Mouse (Mus musculus) lung, embryonic 16.5 days (tissue): ENCODE data around the gene Usp37. TPM values are rescaled to one million over a fixed set of nuclear protein-coding genes. Genes with fewer than 3 reads are reported as not detected.

ENCODE experiments used
- ATAC-seq: fragments of 200-750 bp; cut with Nextera tagmentation; 2 replicates; pipeline ENCODE4 v1.8.0; 2017; ENCODE audit warnings: low read depth, mild to moderate bottlenecking, moderate library complexity
- H3K27ac ChIP-seq: fragments of 300-500 bp; sonication (generic); 2 replicates; pipeline ENCODE4 v1.5.1; 2014; ENCODE audit warnings: mild to moderate bottlenecking, control low read depth, low read length
- H3K27me3 ChIP-seq: fragments of 300-500 bp; sonication (generic); 2 replicates; pipeline ENCODE4 v1.6.1; 2014; ENCODE audit warnings: low read depth, low read length, mixed read lengths; ENCODE audit not compliant: control insufficient read depth, insufficient read depth
- H3K36me3 ChIP-seq: fragments of 300-500 bp; sonication (generic); 2 replicates; pipeline ENCODE4 v1.6.1; 2014; ENCODE audit warnings: low read length; ENCODE audit not compliant: control insufficient read depth, insufficient read depth
- H3K4me1 ChIP-seq: fragments of 300-500 bp; sonication (generic); replicated peaks from 2 replicates; pipeline ENCODE4 v1.6.1; 2014; ENCODE audit warnings: low read length, mixed read lengths; ENCODE audit not compliant: control insufficient read depth, insufficient read depth
- H3K4me2 ChIP-seq: fragments of 300-500 bp; sonication (generic); 2 replicates; pipeline ENCODE4 v1.6.1; 2014; ENCODE audit warnings: low read depth, low read length, control low read depth
- H3K4me3 ChIP-seq: fragments of 300-500 bp; sonication (generic); 2 replicates; pipeline ENCODE4 v1.5.1; 2014; ENCODE audit warnings: mild to moderate bottlenecking, low read length, control low read depth
- H3K9ac ChIP-seq: fragments of 300-500 bp; sonication (generic); 2 replicates; pipeline ENCODE4 v1.6.1; 2014; ENCODE audit warnings: low read length, control low read depth
- H3K9me3 ChIP-seq: fragments of 300-500 bp; sonication (generic); 2 replicates; pipeline ENCODE4 v1.6.1; 2016; ENCODE audit warnings: low read length; ENCODE audit not compliant: control insufficient read depth
- WGBS: fragments of 180-500 bp; shearing (Covaris S2); extraction: QIAGEN DNeasy Blood & Tissue Kit; methylation state at CpG from one replicate; pipeline ENCODE4 v1.1.7; 2014; 5-methylcytosine and 5-hydroxymethylcytosine counted together
- polyA plus RNA-seq: library from polyadenylated mRNA; unstranded; fragments of >200 nt; fragmentation: Nextera tagmentation; extraction: Ambion mirVana; gene quantifications from 2 replicates; pipeline ENCODE4 v1.2.1, GENCODE M21; 2015

Gene Usp37
- polyA plus RNA-seq, 1 experiment from 2014 or later, result 31.0 TPM

DNA sequence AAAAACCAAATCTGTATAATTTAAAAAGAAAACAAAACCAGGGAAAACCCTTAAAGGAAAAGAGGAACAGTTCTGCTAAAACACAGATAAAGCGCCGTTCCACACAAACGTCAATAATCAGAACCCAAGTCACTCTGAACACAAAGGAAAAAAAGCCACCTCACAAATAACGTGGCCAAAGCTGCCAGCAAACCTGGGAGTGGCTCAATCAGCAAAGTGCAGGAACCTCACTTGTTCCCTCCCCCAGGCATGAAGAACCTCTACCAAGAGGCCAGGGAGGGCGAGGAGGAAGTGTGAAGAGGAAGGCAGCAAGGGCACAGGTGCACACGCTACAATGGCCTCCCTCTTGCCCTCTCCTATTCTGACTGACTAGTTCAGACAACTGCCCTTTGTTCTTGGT is 108.5 kb downstream of the Usp37 start:
- Histone ChIP-seq H3K4me2 (no peak overlapping the region), H3K4me3 (no peak overlapping the region), H3K9ac (no peak overlapping the region), H3K36me3 (peaks cover 17% of the 10 kb centered on the region), H3K27me3 (no peaks in the 10 kb centered on the region), H3K9me3 (no peaks in the 10 kb centered on the region), H3K4me1 (no peaks in the 10 kb centered on the region), H3K27ac (no peak overlapping the region)
- no peak for ATAC-seq
- 65% methylated on average over 6 of the region's 6 CpGs for WGBS

DNA sequence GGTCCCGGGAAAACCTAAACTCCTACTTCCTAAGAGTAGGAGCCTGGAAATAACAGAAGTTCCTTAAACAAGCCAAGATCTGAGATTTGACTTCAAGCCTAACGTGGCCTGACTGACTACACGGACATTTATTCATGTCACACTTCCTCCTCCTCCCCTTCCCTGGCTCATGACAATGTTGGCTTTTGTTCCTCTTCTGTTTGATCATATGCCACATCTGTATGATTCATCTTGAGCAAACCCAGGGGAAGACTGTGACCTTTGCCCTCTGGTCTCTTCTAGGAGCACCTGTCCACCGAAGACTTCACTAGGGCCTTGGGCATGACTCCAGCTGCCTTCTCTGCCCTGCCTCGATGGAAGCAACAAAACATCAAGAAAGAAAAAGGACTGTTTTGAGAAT is 109.5 kb downstream of the Usp37 start:
- Histone ChIP-seq H3K36me3 (peaks cover 14% of the 10 kb centered on the region), H3K4me2 (no peak overlapping the region), H3K9me3 (no peaks in the 10 kb centered on the region), H3K4me1 (no peaks in the 10 kb centered on the region), H3K27me3 (no peaks in the 10 kb centered on the region), H3K4me3 (no peak overlapping the region), H3K9ac (no peak overlapping the region), H3K27ac (no peak overlapping the region)
- 34% methylated on average over 5 of the region's 5 CpGs for WGBS
- ATAC-seq, result no peak

DNA sequence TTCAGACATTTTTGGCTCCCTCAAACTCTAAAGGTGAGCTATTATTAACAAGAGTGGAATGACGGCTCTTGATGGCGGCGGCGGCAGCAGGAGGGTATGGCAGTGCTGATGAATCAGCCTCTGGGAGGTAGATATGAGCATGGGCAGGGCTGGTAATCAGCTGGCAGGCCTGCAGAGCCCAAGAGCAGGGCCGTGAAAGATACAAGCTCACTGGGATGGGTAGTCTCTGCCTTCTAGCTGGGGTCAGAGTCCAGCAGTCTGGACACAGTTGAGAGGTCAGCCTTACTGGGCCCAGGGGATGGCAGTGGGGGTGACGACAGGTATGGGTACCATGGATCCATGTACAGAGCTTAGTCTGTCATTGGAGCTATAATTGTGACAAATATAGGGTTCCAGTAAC is 110.9 kb downstream of the Usp37 start:
- no peaks in the 10 kb centered on the region for H3K4me1 ChIP-seq
- WGBS, result 84% methylated on average over 6 of the region's 6 CpGs
- H3K27ac ChIP-seq, result no peak overlapping the region
- H3K9ac ChIP-seq, result no peak overlapping the region
- H3K36me3 ChIP-seq, result peaks cover 3% of the 10 kb centered on the region; the same call in 1 of the 2 replicates
- no peak for ATAC-seq
- no peaks in the 10 kb centered on the region for H3K9me3 ChIP-seq
- no peak overlapping the region for H3K4me2 ChIP-seq
- H3K4me3 ChIP-seq, result no peak overlapping the region
- H3K27me3 ChIP-seq, result no peaks in the 10 kb centered on the region

DNA sequence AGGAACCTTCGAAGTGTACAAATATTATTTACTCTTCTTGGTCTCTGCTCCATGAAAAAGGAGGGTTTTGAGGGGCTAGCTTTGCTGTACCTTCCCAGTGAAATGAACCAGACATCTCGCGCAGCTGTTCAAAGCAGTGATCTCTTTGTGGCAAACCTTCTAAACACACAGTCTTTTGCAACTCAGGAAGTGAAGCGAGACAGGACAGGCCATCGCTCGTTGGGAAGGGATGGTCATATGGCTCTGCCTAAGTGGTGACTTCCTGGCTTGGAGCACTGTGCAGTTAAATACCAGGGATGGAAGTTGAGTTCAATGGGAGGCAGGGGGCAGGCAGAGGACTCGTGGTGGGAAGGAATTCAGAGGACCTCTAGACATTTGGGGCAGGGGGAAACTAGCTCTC is 118.2 kb downstream of the Usp37 start:
- no peak overlapping the region for H3K9ac ChIP-seq
- H3K9me3 ChIP-seq, result no peaks in the 10 kb centered on the region
- H3K36me3 ChIP-seq, result no peaks in the 10 kb centered on the region
- WGBS, result 60% methylated on average over 7 of the region's 7 CpGs
- no peaks in the 10 kb centered on the region for H3K27me3 ChIP-seq
- no peak for ATAC-seq
- H3K27ac ChIP-seq, result no peak overlapping the region
- no peak overlapping the region for H3K4me2 ChIP-seq
- H3K4me3 ChIP-seq, result no peak overlapping the region
- no peaks in the 10 kb centered on the region; the same call in 1 of the 2 replicates for H3K4me1 ChIP-seq

DNA sequence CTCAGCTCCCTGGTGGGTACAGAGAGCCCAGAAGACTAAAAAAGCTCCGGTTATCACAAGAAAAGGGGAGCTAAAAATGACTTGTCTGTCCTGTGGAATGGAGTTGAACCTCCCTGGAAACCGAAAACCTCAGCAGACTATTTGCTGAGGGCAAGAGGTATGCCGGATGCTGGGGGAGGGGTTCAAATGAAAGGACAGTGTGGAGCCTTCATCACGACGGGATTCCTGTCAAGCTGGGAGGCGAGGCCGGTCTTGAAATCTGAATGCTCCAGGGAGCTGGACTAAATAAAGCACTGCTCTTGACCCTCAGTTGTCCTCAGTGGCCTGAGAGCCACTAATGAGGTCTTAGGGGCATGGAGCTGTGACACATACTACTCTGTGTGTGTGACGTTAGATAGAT is 120.9 kb downstream of the Usp37 start:
- Histone ChIP-seq H3K4me2 (no peak overlapping the region), H3K9ac (no peak overlapping the region), H3K4me1 (no peaks in the 10 kb centered on the region; the same call in 1 of the 2 replicates), H3K4me3 (no peak overlapping the region), H3K9me3 (no peaks in the 10 kb centered on the region), H3K27ac (no peak overlapping the region), H3K36me3 (no peaks in the 10 kb centered on the region), H3K27me3 (no peaks in the 10 kb centered on the region)
- no peak for ATAC-seq
- 21% methylated on average over 8 of the region's 8 CpGs for WGBS

DNA sequence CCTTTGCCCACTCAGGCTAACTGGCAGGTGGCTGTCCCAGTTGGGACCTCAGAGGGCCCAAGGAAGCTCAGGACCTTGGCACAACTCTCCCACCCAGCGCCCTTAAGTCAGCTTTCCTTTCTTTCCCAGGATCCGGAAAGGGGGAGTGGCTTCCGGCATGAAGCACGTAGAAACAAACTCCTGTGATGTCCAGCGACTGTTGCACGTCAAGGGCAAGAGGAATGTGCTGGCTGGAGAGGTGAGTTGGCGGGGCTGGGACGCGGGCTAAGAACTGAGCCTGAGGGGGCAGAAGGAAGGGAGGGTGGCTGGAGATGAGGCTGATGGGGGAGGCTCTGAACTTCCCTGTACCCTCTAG is 124.7 kb downstream of the Usp37 start:
- Histone ChIP-seq H3K4me1 (no peaks in the 10 kb centered on the region; the same call in 1 of the 2 replicates), H3K27ac (no peak overlapping the region), H3K9me3 (no peaks in the 10 kb centered on the region), H3K9ac (no peak overlapping the region), H3K27me3 (no peaks in the 10 kb centered on the region), H3K36me3 (no peaks in the 10 kb centered on the region), H3K4me3 (no peak overlapping the region), H3K4me2 (no peak overlapping the region)
- WGBS, result 44% methylated on average over 9 of the region's 9 CpGs
- 0 out of 2 replicates have a peak, but pooled peaks have one; percentile 18 for ATAC-seq

DNA sequence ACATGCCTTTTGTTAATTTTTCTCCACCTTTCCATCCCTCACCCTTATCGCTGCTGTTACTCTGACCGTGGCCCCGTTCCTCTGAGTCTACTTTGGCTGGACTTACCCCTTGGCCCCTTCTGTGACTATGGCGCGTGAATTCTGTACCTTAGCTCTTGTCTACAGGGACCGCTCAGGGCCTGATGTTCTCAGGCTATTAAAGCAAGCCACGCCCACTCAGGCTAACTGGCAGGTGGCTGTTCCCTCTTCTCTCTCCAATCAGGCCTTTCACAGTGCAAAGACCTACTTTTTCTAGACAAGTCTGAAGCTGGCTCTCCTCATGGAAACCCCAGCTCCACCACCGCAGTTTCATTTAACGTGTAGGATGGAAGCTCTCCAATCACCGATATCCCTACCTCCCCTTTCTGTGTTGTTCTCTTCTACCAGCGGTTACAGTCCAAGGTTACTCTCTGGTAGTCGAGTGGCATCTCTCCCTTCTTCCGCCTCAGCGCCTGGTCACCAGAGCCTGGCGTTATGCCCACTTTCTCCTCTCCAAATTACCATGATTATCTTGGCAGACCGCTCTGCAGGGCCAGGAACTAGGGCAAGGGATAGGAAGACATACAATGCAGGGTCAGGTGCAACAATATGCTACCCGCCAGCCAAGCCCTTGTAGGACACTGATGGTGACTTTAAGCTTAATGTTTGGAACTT is 125.2 kb downstream of the Usp37 start:
- ATAC-seq, result 0 out of 2 replicates have a peak, but pooled peaks have one; percentile 8
- Histone ChIP-seq H3K27ac (no peak overlapping the region), H3K4me2 (no peak overlapping the region), H3K4me1 (no peaks in the 10 kb centered on the region; the same call in 1 of the 2 replicates), H3K4me3 (no peak overlapping the region), H3K9me3 (no peaks in the 10 kb centered on the region), H3K9ac (no peak overlapping the region), H3K36me3 (no peaks in the 10 kb centered on the region), H3K27me3 (no peaks in the 10 kb centered on the region)
- WGBS, result 69% methylated on average over 17 of the region's 17 CpGs

DNA sequence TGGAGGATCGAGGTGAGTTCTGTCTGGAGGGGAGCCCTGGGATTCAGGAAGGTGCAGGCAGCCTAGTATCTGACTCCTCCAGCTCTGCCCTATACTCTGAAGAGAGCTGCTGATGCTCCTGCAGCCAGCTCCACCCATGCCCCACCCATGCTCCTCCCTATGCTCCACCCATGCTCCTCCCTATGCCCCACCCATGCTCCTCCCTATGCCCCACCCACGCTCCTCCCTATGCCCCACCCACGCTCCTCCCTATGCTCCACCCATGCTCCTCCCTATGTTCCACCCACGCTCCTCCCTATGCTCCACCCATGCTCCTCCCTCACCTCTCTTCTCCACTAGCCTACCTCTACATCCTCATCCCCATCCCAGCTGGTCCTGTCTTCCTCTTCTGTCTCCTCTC is 128.9 kb downstream of the Usp37 start:
- H3K27ac ChIP-seq, result no peak overlapping the region
- no peaks in the 10 kb centered on the region for H3K36me3 ChIP-seq
- H3K9me3 ChIP-seq, result no peaks in the 10 kb centered on the region
- no peak overlapping the region for H3K4me2 ChIP-seq
- no peaks in the 10 kb centered on the region for H3K27me3 ChIP-seq
- no peaks in the 10 kb centered on the region for H3K4me1 ChIP-seq
- peak; percentile 54; the same call in 1 of the 2 replicates for ATAC-seq
- no peak overlapping the region for H3K4me3 ChIP-seq
- no peak overlapping the region for H3K9ac ChIP-seq
- WGBS, result 37% methylated on average over 4 of the region's 4 CpGs

DNA sequence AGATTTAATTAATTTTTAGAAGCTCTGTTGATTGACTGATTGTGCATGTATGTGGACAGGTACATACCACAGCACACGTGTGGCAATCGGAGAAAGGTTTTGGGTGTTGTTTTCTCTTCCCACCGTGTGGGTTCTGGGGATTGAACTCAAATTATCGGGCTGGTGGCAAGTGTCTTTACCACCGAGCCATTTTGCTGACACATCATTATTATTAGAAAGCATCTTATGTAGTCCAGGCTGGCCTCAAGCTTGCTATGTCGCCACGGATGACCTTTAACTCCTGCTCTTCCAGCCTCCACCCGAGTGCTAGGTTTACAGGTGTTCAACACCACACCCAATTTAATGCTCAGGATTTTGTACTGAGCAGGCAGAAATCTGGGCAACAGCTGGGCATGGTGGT is 131.4 kb downstream of the Usp37 start:
- Histone ChIP-seq H3K27me3 (no peaks in the 10 kb centered on the region), H3K4me2 (no peak overlapping the region), H3K27ac (no peak overlapping the region), H3K36me3 (no peaks in the 10 kb centered on the region), H3K4me3 (no peak overlapping the region), H3K9me3 (no peaks in the 10 kb centered on the region), H3K9ac (no peak overlapping the region), H3K4me1 (no peaks in the 10 kb centered on the region)
- 71% methylated on average over 8 of the region's 8 CpGs for WGBS
- no peak for ATAC-seq
